Mouse (Mus musculus) gastrocnemius, postnatal 25 days (tissue): ENCODE measurements at regions not wholly inside any gene's neighbourhood (a gene's known extent, or its start where the extent isn't known, plus 50 kb on each side); places are given as distances from the start of the nearest gene placed in this dataset.
A peak's percentile ranks its signal among the peaks of the same experiment; 100 is the strongest.

Experiments
- DNase-seq: peaks from one replicate; pipeline ENCODE4 v3.0.0; 2022

GRCm38 (mm10) chr13:55954346-55954745 lies 118.4 kb upstream of the Pitx1 start:
- no peak for DNase-seq

GRCm38 (mm10) chr13:55953426-55953825 lies 117.4 kb upstream of the Pitx1 start:
- no peak for DNase-seq

- no peak for DNase-seq
These were observed 114.8 kb upstream of the Pitx1 start for GRCm38 (mm10) chr13:55950773-55951172.

- DNase-seq = no peak
These were observed 112.6 kb upstream of the Pitx1 start for GRCm38 (mm10) chr13:55948591-55948990.

- DNase-seq = no peak
These were observed 112.2 kb upstream of the Pitx1 start for GRCm38 (mm10) chr13:55948144-55948543.

GRCm38 (mm10) chr13:55937417-55937816 lies 101.4 kb upstream of the Pitx1 start:
- no peak for DNase-seq

GRCm38 (mm10) chr13:55937000-55937399 lies 101.0 kb upstream of the Pitx1 start:
- DNase-seq = no peak

- no peak for DNase-seq
These were observed 94.6 kb upstream of the Pitx1 start for GRCm38 (mm10) chr13:55930637-55931036.

- DNase-seq = no peak
These were observed 93.8 kb upstream of the Pitx1 start for GRCm38 (mm10) chr13:55929814-55930213.

GRCm38 (mm10) chr13:55923505-55924136 lies 87.6 kb upstream of the Pitx1 start:
- no peak for DNase-seq

GRCm38 (mm10) chr13:55917316-55917715 lies 81.3 kb upstream of the Pitx1 start:
- no peak for DNase-seq

- no peak for DNase-seq
These were observed 76.3 kb upstream of the Pitx1 start for GRCm38 (mm10) chr13:55912271-55912711.

GRCm38 (mm10) chr13:55909941-55910340 lies 73.9 kb upstream of the Pitx1 start:
- DNase-seq = no peak

- DNase-seq = no peak
These were observed 68.9 kb upstream of the Pitx1 start for GRCm38 (mm10) chr13:55904884-55905283.

GRCm38 (mm10) chr13:55902255-55902654 lies 66.3 kb upstream of the Pitx1 start:
- no peak for DNase-seq

- no peak for DNase-seq
These were observed 64.2 kb upstream of the Pitx1 start for GRCm38 (mm10) chr13:55900190-55900526.

- no peak for DNase-seq
These were observed 63.7 kb upstream of the Pitx1 start for GRCm38 (mm10) chr13:55899501-55900189.

- peak; percentile 19 for DNase-seq
These were observed 63.0 kb upstream of the Pitx1 start for GRCm38 (mm10) chr13:55898999-55899398.

- DNase-seq = no peak
These were observed 62.4 kb upstream of the Pitx1 start for GRCm38 (mm10) chr13:55898257-55898950.

GRCm38 (mm10) chr13:55895505-55895904 lies 59.5 kb upstream of the Pitx1 start:
- DNase-seq = no peak

- no peak for DNase-seq
These were observed 57.4 kb upstream of the Pitx1 start for GRCm38 (mm10) chr13:55893154-55894018.

GRCm38 (mm10) chr13:55892250-55892649 lies 56.3 kb upstream of the Pitx1 start:
- no peak for DNase-seq
